Mouse (Mus musculus): Measurements from ENCODE around the gene Ganab. TPM values are rescaled to one million over a fixed set of nuclear protein-coding genes. Genes with fewer than 3 reads are reported as not detected.
A peak's percentile ranks its signal among the peaks of the same experiment; 100 is the strongest.
"Not testable (repeated sequence)": the region's sequence is repeated elsewhere in the genome, so short reads cannot be mapped to it uniquely, and the experiment has no call there.

Gene Ganab
- 10 to 100 TPM; 23.1 to 25.9 TPM for total RNA-seq (2021)
- long read RNA-seq, experiment 1, partial matches to known transcripts = 6 of 10 reads
- long read RNA-seq, experiment 1, other reads (novel, unspliced or antisense) = 2 of 10 reads
- long read RNA-seq, experiment 2, partial matches to known transcripts = 3 of 7 reads
- long read RNA-seq, experiment 2, other reads (novel, unspliced or antisense) = 3 of 7 reads

GRCm38 (mm10) chr19:8897865-8898495, at the start of gene Ganab:
Ganab (plus strand) TSS chr19:8898071.
- peak; percentile 93 for DNase-seq

GRCm38 (mm10) chr19:8848356-8848755, 49.5 kb upstream of the Ganab start:
- DNase-seq = no peak

GRCm38 (mm10) chr19:8850402-8850901, 47.4 kb upstream of the Ganab start, which contains the start of gene Lrrn4cl:
Lrrn4cl (plus strand) TSS chr19:8850768.
- peak; percentile 78 for DNase-seq

DNA sequence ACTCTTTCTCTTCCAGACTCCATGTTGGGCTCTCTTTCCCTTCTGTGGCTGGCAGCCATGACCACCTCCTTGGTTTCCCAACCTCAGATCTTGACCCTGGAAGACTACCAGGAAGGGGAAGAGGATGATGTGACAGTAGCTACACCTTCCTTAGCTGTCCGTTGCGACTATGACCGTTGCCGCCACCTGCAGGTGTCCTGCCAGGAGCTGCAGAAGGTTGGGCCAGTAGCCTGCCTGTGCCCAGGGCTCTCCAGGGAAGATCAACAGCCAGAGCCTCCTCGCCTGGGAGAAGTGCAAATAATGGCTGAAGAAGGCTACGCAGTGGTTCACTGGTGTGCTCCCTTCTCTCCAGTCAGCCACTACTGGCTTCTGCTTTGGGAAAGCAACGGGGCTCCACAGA, 46.2 kb upstream of the Ganab start:
- no peak for DNase-seq

- DNase-seq = peak; percentile 70
Observed at GRCm38 (mm10) chr19:8852236-8852928, 45.5 kb upstream of the Ganab start.

DNA sequence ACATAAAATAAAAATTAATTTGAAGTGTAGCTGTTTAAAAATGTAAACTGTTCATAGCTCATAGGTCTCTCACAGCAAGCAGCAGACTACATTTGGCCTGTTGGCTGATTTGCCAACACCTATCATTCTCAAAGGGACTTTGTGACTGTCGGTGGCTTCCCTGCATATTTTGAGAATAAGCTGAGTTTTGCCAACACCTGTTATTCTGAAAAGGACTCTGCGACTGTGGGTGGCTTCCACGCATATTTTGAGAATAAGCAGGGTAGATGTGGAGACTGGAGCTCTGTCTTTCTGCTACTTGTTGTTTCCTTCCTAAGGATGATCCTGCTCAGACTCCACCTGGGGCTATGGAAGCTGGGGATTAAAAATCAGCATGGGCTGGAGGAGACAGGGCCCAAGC, 44.8 kb upstream of the Ganab start:
- no peak for DNase-seq

GRCm38 (mm10) chr19:8857689-8858088, 40.2 kb upstream of the Ganab start:
- DNase-seq = no peak

GRCm38 (mm10) chr19:8859018-8859417, 38.9 kb upstream of the Ganab start:
- no peak for DNase-seq

- no peak for DNase-seq
Observed at GRCm38 (mm10) chr19:8864265-8864664, 33.6 kb upstream of the Ganab start.

- DNase-seq = not testable (repeated sequence)
Observed at GRCm38 (mm10) chr19:8870381-8870780, 27.5 kb upstream of the Ganab start.

DNA sequence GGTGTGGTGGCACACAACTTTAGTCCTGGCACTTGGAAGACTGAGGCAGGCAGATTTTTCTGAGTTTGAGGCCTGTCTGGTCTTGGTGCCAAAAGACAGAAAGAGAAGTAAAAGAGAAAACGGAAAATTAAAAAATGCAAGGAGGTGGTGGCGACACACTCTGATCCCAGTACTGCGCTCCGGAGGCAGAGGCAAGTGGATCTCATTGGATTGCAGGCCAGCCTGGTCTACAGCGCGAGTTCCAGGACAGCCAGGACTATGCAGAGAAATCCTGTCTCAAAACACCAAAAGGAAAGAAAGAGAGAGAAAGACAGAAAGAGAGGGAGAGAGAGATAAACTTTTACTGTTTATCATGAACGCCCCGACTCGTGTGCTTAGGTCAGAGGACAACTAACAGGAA, 27.0 kb upstream of the Ganab start:
- no peak for DNase-seq

- peak; percentile 98 for DNase-seq
Observed at GRCm38 (mm10) chr19:8871267-8872186, 26.3 kb upstream of the Ganab start, which contains the start of gene Ubxn1. Ubxn1 (plus strand) TSS chr19:8871496.

- DNase-seq = no peak
Observed at GRCm38 (mm10) chr19:8872266-8872840, 25.5 kb upstream of the Ganab start.

GRCm38 (mm10) chr19:8875031-8875430, 22.8 kb upstream of the Ganab start:
- DNase-seq = no peak

DNA sequence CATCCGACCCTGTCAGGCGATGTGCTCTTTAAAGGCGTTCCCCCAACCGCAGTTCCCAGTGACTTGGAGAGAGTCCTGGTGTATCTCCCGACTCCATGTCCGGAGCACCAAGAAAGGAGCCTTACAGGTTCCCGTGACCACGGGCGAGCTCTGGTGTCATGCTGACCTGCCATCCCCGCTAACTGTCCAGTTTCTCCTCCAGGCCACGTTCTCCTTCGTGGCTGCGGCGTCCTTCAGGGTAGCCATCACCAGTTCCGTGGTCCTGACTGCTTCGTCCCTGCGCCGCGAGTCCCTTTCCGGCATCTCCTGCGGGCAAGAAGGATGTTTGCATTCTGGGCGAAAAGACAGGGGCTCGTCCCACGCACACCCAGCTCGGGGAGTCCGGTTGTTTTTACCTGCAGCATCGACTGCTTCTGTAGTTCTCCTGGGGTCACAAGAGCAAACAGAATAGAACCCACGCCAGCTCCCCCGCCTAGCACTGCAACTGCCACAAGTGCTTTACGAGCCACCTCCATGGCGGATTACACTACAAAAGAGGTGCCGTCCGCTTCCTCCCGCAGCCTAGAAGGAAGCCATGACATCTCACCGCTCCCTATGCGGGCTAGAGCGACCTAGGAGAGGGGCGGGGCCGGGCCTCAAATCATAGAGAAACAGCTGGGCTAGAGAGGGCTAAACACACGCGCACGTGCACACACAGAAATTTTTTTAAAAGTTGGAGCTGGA, 17.4 kb upstream of the Ganab start, which contains the start of gene Uqcc3:
Gene Uqcc3 (minus strand): TSS at position 613 of the 723 bp plus-strand sequence.
- DNase-seq = peak; percentile 88

DNA sequence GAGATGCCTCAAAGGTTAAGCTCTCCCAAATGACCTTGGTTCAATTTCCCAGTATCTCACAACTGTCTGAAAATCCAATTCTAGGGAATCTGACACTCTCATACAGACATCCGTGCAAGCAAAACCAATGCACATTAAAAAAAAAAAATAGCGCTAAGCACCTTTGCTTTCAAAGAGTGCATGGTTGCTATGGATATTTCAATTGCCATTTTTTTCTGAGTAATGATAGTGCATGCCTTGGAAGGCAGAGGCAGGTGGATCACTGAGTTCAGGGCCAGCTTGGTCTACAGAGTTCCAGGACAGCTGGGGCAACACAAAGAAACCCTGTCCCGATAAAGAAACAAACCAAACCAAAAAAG, 16.9 kb upstream of the Ganab start:
- DNase-seq = no peak

- no peak for DNase-seq
Observed at GRCm38 (mm10) chr19:8883616-8884015, 14.3 kb upstream of the Ganab start, which contains the start of the genes Lbhd1 and Gm49403. Lbhd1 (plus strand) TSS chr19:8883732. Gm49403 (plus strand) TSS chr19:8883930.

- DNase-seq = no peak
Observed at GRCm38 (mm10) chr19:8886916-8887584, 10.8 kb upstream of the Ganab start.

- DNase-seq = no peak
Observed at GRCm38 (mm10) chr19:8887585-8888463, 10.0 kb upstream of the Ganab start.

Data from gastrocnemius, postnatal 25 days (tissue).